Mouse (Mus musculus) cortical plate, adult 2 months (tissue): Measurements from ENCODE around the gene Pla2g10.

Source experiments
- CTCF ChIP-seq: fragments of 200-500 bp; IDR thresholded peaks from 2 replicates; pipeline ENCODE4 v1.5.1; 2011; ENCODE audit warnings: mild to moderate bottlenecking, control low read depth, low read length; ENCODE audit not compliant: insufficient read depth; ENCODE audit errors: extremely low read depth
- POLR2A ChIP-seq: fragments of 200-500 bp; IDR thresholded peaks from 2 replicates; pipeline ENCODE4 v1.6.1; 2011; ENCODE audit warnings: mild to moderate bottlenecking, low read length, control low read depth; ENCODE audit not compliant: insufficient read depth; ENCODE audit errors: extremely low read depth

DNA sequence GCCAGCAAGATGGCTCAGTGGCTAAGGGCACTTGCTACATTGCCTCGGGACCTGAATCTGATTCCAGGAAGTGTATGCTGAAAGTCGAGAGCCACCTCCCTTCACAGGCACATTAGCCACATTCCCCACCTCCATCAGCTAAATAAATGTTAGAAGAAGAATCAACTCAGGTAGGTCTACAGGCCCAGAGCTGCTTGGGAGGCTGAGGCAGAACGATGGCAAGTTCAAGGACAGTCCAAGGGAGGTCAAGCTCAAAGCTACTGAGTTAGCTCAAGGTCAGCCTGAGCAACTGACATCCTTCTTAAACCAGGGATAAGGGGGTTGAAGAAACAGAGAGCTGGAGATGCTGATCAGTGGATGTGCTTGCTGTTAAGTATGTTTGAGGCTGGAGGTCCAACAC lies 2.0 kb upstream of the Pla2g10 start:
- TF ChIP-seq CTCF (no peak), POLR2A (no peak)
